Mouse (Mus musculus): ENCODE data around the gene Hcrt.

The Hcrt gene

GRCm38 (mm10) chr11:100711783-100712615 lies 50.7 kb downstream of the Hcrt start, which contains the start of gene Kat2a:
Gene Kat2a, minus strand, starts transcription at chr11:100712465.
- DNase-seq (ENCODE audit: low spot score), result no peak

Data from layer of hippocampus, adult 9-10 months (tissue).